Mouse (Mus musculus) embryonic fibroblast, embryonic 13.5 days (primary cell): ENCODE data around the gene Relb. TPM values are rescaled to one million over a fixed set of nuclear protein-coding genes. Genes with fewer than 3 reads are reported as not detected.

ENCODE experiments used
- H3K27ac ChIP-seq: 2 replicates; pipeline ENCODE4 v1.5.1; 2012; ENCODE audit warnings: low read length, control low read depth, inconsistent platforms; ENCODE audit not compliant: insufficient read depth
- H3K4me1 ChIP-seq: 2 replicates; pipeline ENCODE4 v1.6.1; 2011; ENCODE audit warnings: low read length; ENCODE audit not compliant: control insufficient read depth, insufficient read depth
- H3K4me3 ChIP-seq: 2 replicates; pipeline ENCODE4 v1.5.1; 2011; ENCODE audit warnings: mild to moderate bottlenecking, control low read depth, low read length; ENCODE audit not compliant: insufficient read depth
- CTCF ChIP-seq: IDR thresholded peaks from 2 replicates; pipeline ENCODE4 v1.5.1; 2011; ENCODE audit warnings: mild to moderate bottlenecking, control low read depth, low read length, moderate library complexity, borderline replicate concordance; ENCODE audit not compliant: insufficient read depth
- POLR2A ChIP-seq: IDR thresholded peaks from 2 replicates; pipeline ENCODE4 v1.6.1; 2011; ENCODE audit warnings: low read depth, mild to moderate bottlenecking, control low read depth, low read length, moderate library complexity
- polyA plus RNA-seq: library from polyadenylated mRNA; stranded (reverse); fragments of >200 nt; gene quantifications from 2 replicates; pipeline ENCODE4 v1.2.4, GENCODE M21; 2011; ENCODE audit warnings: low read depth; ENCODE audit not compliant: missing spikeins, insufficient read length

Relb gene
- polyA plus RNA-seq = 15.4 and 17.9 TPM in 2 replicates

DNA sequence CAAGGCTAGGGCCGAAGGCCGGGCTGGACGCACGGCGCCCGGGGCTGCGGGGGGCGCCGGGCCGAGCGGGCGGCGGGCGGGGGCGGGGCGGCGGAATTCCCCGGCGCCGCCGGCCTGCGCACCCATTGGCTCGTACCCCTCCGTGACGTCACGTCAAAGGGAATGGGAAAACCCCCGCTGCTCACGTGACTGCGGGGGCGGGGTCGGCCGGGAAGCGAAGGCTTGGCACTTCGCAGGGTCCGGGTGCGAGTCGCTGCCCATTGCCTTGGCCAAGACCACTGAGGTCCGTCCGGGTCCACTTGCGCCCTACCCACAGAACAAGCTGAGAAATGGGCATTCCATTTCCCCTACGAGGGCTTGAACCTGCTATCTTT is at the start of gene Relb:
TSS of gene Relb (minus strand) at position 78 of the 374 bp plus-strand sequence.
- peak within 1 kb of the TSS; percentile 80 for H3K27ac ChIP-seq
- H3K4me1 ChIP-seq = no peaks in the 10 kb centered on the region
- H3K4me3 ChIP-seq = peak within 1 kb of the TSS; percentile 62
- TF ChIP-seq POLR2A (peak; percentile 68), CTCF (no peak)

DNA sequence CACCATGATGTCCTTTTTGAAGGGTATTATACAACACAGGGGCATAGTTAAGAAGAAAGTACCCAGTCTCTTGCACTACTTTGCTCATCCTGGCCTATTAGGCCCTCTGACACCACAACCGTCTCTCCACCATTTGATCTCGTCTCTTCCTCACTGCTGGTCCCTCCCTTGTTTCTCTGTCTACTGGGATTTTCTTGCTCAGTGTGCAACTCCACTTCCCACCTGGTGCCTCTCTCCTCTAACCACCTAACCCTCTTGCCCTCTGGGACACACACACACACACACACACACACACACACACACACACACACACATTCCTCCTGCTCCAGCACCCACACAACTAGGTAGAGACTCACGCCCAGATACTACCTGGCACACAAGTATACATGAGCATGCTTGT is 49.7 kb upstream of the Relb start:
- H3K4me3 ChIP-seq = no peak overlapping the region
- no peak overlapping the region for H3K27ac ChIP-seq
- TF ChIP-seq POLR2A (no peak), CTCF (no peak)
- no peaks in the 10 kb centered on the region for H3K4me1 ChIP-seq

DNA sequence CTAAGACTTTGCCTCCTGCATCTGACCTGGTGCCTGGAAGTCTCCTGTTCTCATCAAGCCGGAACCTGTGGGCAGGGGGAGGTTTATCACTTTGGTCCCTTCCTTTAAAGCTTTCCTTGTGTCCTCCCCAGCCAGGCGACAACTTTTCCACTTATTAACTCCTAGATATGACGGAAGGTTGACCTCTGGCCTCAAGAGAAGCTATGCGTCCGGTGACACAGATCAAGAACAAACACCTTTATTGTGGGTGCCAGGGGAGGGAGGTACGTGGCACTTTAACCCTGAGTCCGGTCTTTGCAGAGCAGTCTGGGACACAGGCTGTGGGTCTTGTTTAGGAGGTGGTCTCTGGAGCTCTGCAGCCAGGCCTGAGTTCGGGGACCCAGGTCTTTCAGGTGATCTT is 48.6 kb upstream of the Relb start, which contains the start of gene Apoc2:
TSS of gene Apoc2 (minus strand) at position 70 of the 400 bp plus-strand sequence.
- Histone ChIP-seq H3K27ac (no peak within 1 kb of the TSS), H3K4me1 (no peaks in the 10 kb centered on the region), H3K4me3 (no peak within 1 kb of the TSS)
- TF ChIP-seq POLR2A (no peak), CTCF (no peak)

DNA sequence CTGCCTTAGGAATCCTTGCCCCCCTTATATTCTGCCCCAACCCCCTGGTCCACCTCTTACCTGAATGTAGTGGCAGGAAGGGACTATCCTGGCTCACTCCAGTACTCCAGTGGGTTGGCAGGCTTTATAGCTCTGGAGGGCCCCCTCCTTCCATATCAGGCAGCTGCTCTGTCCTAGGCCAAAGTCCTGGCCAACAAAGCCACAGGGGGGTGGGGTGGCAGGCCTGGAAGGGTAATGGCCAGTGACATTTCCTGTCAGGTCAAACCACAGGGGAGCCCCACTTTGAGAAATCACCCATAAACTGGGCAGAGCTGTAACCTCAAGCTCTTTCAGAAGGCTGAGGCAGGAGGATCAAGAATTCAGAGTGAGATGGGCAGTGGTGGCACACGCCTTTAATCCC is 47.4 kb upstream of the Relb start:
- Histone ChIP-seq H3K27ac (no peak overlapping the region), H3K4me3 (no peak overlapping the region), H3K4me1 (no peaks in the 10 kb centered on the region)
- TF ChIP-seq POLR2A (no peak), CTCF (no peak)

DNA sequence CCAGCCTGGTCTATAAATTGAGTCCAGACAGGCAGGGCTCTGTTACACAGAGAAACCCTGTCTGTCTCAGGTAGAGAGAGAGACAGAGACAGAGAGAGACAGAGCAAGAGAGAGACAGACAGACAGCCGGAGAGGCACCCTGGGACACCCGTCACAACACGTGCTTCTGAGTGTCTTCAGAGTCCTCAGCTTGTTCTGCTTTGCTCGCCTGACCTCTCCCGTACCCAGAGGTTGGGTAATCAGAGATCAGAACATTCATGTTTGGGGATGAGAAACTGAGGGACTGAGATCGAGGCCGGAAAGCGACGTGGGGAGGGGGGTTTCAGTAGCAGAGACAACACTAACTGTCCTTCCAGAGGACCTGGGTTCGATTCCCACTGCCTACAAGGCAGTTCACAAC is 46.6 kb upstream of the Relb start:
- H3K4me3 ChIP-seq = no peak overlapping the region
- TF ChIP-seq POLR2A = no peak
- no peak for TF ChIP-seq CTCF
- no peaks in the 10 kb centered on the region for H3K4me1 ChIP-seq
- H3K27ac ChIP-seq = no peak overlapping the region

DNA sequence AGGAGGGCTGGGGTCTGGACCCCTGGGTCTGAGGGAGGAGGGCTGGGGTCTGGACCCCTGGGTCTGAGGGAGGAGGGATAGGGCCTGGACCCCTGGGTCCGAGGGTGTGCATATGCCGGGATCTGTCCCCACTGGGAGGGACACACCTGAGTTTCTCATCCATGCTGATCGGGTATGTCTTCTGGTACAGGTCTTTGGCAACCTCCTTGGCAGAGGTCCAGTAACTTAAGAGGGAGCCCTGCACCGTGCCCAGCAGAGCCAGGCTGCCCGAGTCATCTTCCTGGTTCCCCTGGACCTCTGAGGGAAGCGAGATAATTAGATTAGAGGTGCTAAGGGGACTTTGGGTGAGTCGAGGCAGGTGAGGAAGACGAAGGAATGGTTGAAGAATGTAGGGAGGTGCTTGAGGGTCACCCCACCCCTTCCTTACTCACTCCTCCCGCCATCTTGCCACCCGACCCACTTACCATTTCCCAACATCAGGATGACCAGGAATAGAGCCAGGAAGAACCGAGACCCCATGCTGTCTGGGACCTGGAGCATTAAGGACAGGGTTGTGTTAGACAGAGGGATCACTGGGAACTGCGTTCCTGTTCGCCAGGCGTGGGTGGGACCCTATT is 44.0 kb upstream of the Relb start:
- H3K4me3 ChIP-seq = no peak overlapping the region
- no peak for TF ChIP-seq POLR2A
- no peaks in the 10 kb centered on the region for H3K4me1 ChIP-seq
- no peak overlapping the region for H3K27ac ChIP-seq

- TF ChIP-seq POLR2A (no peak), CTCF (no peak)
- H3K27ac ChIP-seq = no peak overlapping the region
- no peaks in the 10 kb centered on the region for H3K4me1 ChIP-seq
- H3K4me3 ChIP-seq = no peak overlapping the region
Measured at GRCm38 (mm10) chr7:19671511-19671910, 42.3 kb upstream of the Relb start.

DNA sequence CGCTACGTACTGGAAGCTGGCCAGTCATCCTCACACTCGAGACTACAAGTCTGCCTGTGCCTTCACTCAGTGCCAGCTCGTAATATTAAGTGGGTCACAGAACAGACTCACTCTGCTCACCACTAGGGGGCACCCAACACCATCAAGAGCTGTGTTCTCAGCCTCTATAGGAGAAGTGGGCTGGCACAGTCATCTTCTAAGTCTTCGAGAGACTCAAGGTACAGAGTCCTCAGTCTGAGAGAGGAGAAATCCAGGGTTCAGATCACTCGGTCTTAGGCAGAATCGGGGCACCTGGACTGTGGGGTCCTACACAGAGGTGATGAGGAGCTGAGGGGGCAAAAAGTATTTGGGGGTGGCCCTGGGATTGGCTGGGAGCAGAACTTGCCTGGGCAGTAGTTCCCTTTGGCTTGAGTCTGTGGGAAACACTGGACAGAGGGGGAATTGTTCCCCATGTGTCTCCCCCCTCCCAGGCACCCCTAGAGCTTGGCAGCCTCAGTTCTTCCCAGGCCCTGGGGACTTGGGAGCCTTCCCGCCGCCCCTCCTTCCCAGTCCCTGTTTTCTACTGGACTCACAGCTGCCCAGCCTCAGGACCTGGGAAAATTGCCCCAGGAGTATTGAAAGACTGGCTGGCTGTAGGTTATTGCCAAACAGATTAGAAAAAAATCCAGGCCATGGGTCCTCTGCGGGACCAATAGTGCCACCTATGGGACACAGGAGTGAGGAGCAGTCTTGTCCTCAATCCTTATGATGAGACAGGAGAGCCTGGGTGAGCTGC is 39.9 kb upstream of the Relb start:
- no peaks in the 10 kb centered on the region for H3K4me1 ChIP-seq
- TF ChIP-seq POLR2A = no peak
- TF ChIP-seq CTCF = peak; percentile 80; the same call in 1 of the 2 replicates
- no peak overlapping the region for H3K4me3 ChIP-seq
- H3K27ac ChIP-seq = no peak overlapping the region

DNA sequence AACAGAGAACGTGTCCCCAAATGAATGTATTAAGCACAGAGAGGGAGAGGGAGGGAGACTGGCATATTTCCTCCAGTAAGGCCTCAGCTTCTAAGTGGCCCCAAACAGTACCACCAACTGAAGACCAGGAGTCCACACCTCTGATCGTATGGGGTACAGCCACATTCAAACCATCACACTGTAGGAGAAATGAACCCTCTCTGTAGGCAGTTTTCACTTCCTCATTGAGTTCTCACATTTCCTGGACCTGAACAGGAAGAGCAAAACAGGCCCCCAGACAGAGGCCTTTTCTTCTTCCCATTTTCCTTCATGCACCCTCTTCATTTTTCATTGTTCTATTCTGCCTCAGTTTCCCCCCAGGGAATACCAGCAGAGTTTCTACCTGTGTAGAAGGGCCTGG is 38.2 kb upstream of the Relb start:
- TF ChIP-seq POLR2A (no peak), CTCF (no peak)
- Histone ChIP-seq H3K27ac (no peak overlapping the region), H3K4me3 (no peak overlapping the region), H3K4me1 (no peaks in the 10 kb centered on the region; the same call in 1 of the 2 replicates)

- no peak overlapping the region for H3K27ac ChIP-seq
- H3K4me3 ChIP-seq = no peak overlapping the region
- no peak for TF ChIP-seq CTCF
- no peak for TF ChIP-seq POLR2A
- H3K4me1 ChIP-seq = no peaks in the 10 kb centered on the region; the same call in 1 of the 2 replicates
Measured at GRCm38 (mm10) chr7:19666750-19667149, 37.5 kb upstream of the Relb start.
